Mouse (Mus musculus): Measurements from ENCODE around the gene Anapc7. TPM values are rescaled to one million over a fixed set of nuclear protein-coding genes. Genes with fewer than 3 reads are reported as not detected.
A peak's percentile ranks its signal among the peaks of the same experiment; 100 is the strongest.

The Anapc7 gene
- total and polyA plus RNA-seq, 3 experiments: 39.9 to 49.7 TPM; not detected in 1

GRCm38 (mm10) chr5:122425550-122425949 is 4.1 kb downstream of the Anapc7 start:
- H3K9me3 ChIP-seq (replicated peaks; ENCODE audit: insufficient read depth, low read length): no peaks in the 10 kb centered on the region
- H3K9ac ChIP-seq (ENCODE audit: control insufficient read depth, low read depth, low read length, poor library complexity, severe bottlenecking): no peak overlapping the region
- peaks cover 29% of the 10 kb centered on the region for H3K79me2 ChIP-seq (ENCODE audit: control insufficient read depth, insufficient read depth, low read length, poor library complexity)
- H3K4me1 ChIP-seq (ENCODE audit: control insufficient read depth in 1 of 2, insufficient read depth in 2 of 2, low read length in 2 of 2): peaks cover 5% of the 10 kb centered on the region in 2 experiments; a peak in 3 of 4 replicates
- H3K27me3 ChIP-seq (ENCODE audit: control insufficient read depth in 1 of 2, insufficient read depth in 2 of 2, low read length in 2 of 2): no peaks in the 10 kb centered on the region
- TF ChIP-seq E2F4 (IDR thresholded peaks at IDR 0.05; ENCODE audit: borderline replicate concordance, low read depth, low read length) (no peak), GATA1 (IDR thresholded peaks at IDR 0.05; ENCODE audit: low read depth, low read length) (no peak), ZKSCAN1 (IDR thresholded peaks at IDR 0.05; ENCODE audit: low read depth, low read length) (no peak), CTCF (IDR thresholded peaks at IDR 0.05 in 2 of 3, conservative IDR thresholded peaks at IDR 0.05 in 1 of 3; ENCODE audit: control insufficient read depth in 1 of 3, insufficient read depth in 1 of 3, low read depth in 2 of 3, low read length in 3 of 3, poor library complexity in 1 of 3, severe bottlenecking in 1 of 3) (peak in 1 of 3 experiments; percentile 4; a peak in 1 of 6 replicates), USF2 (IDR thresholded peaks at IDR 0.05; ENCODE audit: borderline replicate concordance in 1 of 2, insufficient read depth in 1 of 2, low read depth in 1 of 2, low read length in 2 of 2) (no peak), NRF1 (IDR thresholded peaks at IDR 0.05; ENCODE audit: insufficient read depth, low read depth, low read length, poor library complexity, severe bottlenecking) (no peak), ZMIZ1 (IDR thresholded peaks at IDR 0.05; ENCODE audit: low read depth, low read length) (no peak)
- DNase-seq (ENCODE audit: low read depth, low spot score): no peak
- H3K4me3 ChIP-seq (ENCODE audit: control insufficient read depth in 1 of 2, insufficient read depth in 1 of 2, low read depth in 2 of 2, low read length in 2 of 2): no peak overlapping the region
- peaks cover 7 to 20% of the 10 kb centered on the region in 2 experiments; a peak in 3 of 4 replicates for H3K36me3 ChIP-seq (ENCODE audit: control insufficient read depth in 1 of 2, insufficient read depth in 2 of 2, low read length in 2 of 2)
- H3K27ac ChIP-seq (ENCODE audit: control insufficient read depth, low read depth, low read length): no peak overlapping the region

GRCm38 (mm10) chr5:122430036-122430775 is 8.7 kb downstream of the Anapc7 start:
- H3K27me3 ChIP-seq (ENCODE audit: control insufficient read depth in 1 of 2, insufficient read depth in 2 of 2, low read length in 2 of 2): no peaks in the 10 kb centered on the region
- no peak overlapping the region for H3K27ac ChIP-seq (ENCODE audit: control insufficient read depth, low read depth, low read length)
- peak; percentile 34 for DNase-seq (ENCODE audit: low read depth, low spot score)
- H3K9ac ChIP-seq (ENCODE audit: control insufficient read depth, low read depth, low read length, poor library complexity, severe bottlenecking): no peak overlapping the region
- H3K36me3 ChIP-seq (ENCODE audit: control insufficient read depth in 1 of 2, insufficient read depth in 2 of 2, low read length in 2 of 2): peaks cover 0 to 40% of the 10 kb centered on the region in 2 experiments; a peak in 2 of 4 replicates
- no peaks in the 10 kb centered on the region for H3K4me1 ChIP-seq (ENCODE audit: control insufficient read depth in 1 of 2, insufficient read depth in 2 of 2, low read length in 2 of 2)
- no peak for TF ChIP-seq MAX (IDR thresholded peaks at IDR 0.05; ENCODE audit: low read length)
- TF ChIP-seq JUND (IDR thresholded peaks at IDR 0.05; ENCODE audit: low read depth, low read length): no peak
- no peak for TF ChIP-seq MEF2A (IDR thresholded peaks at IDR 0.05; ENCODE audit: extremely low read depth, insufficient replicate concordance, low read depth, low read length, poor library complexity, severe bottlenecking)
- H3K4me3 ChIP-seq (ENCODE audit: control insufficient read depth in 1 of 2, insufficient read depth in 1 of 2, low read depth in 2 of 2, low read length in 2 of 2): no peak overlapping the region
- no peaks in the 10 kb centered on the region for H3K9me3 ChIP-seq (replicated peaks; ENCODE audit: insufficient read depth, low read length)
- peaks cover 5% of the 10 kb centered on the region for H3K79me2 ChIP-seq (ENCODE audit: control insufficient read depth, insufficient read depth, low read length, poor library complexity)

DNA sequence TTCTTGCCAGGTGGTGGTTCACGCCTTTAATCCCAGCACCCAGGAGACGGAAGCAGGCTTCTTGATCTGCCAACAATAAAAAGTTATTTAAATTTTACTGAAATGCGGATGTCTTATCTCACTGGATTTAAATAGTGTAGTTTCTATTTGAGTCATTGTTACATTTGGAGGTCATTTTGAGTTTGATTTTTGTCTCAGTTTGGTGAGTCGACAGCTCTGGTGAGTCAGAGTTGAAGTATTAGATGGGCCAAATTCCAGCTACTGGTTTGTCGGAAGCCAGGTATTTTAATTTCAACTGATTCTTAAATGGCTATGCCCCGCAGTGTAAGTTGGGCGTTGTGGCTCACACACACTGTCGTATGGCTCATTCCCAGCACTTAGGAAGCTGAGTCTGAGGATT is 9.7 kb downstream of the Anapc7 start:
- DNase-seq (ENCODE audit: low read depth, low spot score): no peak

More for the DNA sequence above, 9.7 kb downstream of the Anapc7 start:
- Histone ChIP-seq H3K27ac (ENCODE audit: control insufficient read depth, low read depth, low read length) (no peak overlapping the region), H3K36me3 (ENCODE audit: control insufficient read depth in 1 of 2, insufficient read depth in 2 of 2, low read length in 2 of 2) (peaks cover 0 to 42% of the 10 kb centered on the region in 2 experiments; a peak in 2 of 4 replicates), H3K4me1 (ENCODE audit: control insufficient read depth in 1 of 2, insufficient read depth in 2 of 2, low read length in 2 of 2) (no peaks in the 10 kb centered on the region), H3K79me2 (ENCODE audit: control insufficient read depth, insufficient read depth, low read length, poor library complexity) (peaks cover 3% of the 10 kb centered on the region; the same call in 1 of the 2 replicates), H3K27me3 (ENCODE audit: control insufficient read depth in 1 of 2, insufficient read depth in 2 of 2, low read length in 2 of 2) (no peaks in the 10 kb centered on the region), H3K9me3 (replicated peaks; ENCODE audit: insufficient read depth, low read length) (no peaks in the 10 kb centered on the region), H3K9ac (ENCODE audit: control insufficient read depth, low read depth, low read length, poor library complexity, severe bottlenecking) (no peak overlapping the region), H3K4me3 (ENCODE audit: control insufficient read depth in 1 of 2, insufficient read depth in 1 of 2, low read depth in 2 of 2, low read length in 2 of 2) (no peak overlapping the region)
- no peak for TF ChIP-seq MAZ (IDR thresholded peaks at IDR 0.05; ENCODE audit: low read depth, low read length)
- no peak for TF ChIP-seq NELFE (IDR thresholded peaks at IDR 0.05; ENCODE audit: low read depth, low read length)
- no peak for TF ChIP-seq UBTF (IDR thresholded peaks at IDR 0.05; ENCODE audit: borderline replicate concordance, insufficient read depth, low read depth, low read length)
- no peak for TF ChIP-seq MYC (IDR thresholded peaks at IDR 0.05; ENCODE audit: low read depth, low read length)
- TF ChIP-seq ZNF384 (IDR thresholded peaks at IDR 0.05; ENCODE audit: low read depth, low read length): no peak
- no peak for TF ChIP-seq RCOR1 (IDR thresholded peaks at IDR 0.05; ENCODE audit: low read depth, low read length)
